Mouse (Mus musculus) kidney, embryonic 16.5 days (tissue): ENCODE data around the gene 1700001P01Rik. TPM values are rescaled to one million over a fixed set of nuclear protein-coding genes. Genes with fewer than 3 reads are reported as not detected.

Experiments used
- ATAC-seq: fragments of 200-750 bp; cut with Nextera tagmentation; 2 replicates; pipeline ENCODE4 v1.8.0; 2017; ENCODE audit warnings: moderate TSS enrichment; ENCODE audit not compliant: low FRiP score, low TSS enrichment
- H3K27ac ChIP-seq: fragments of 300-500 bp; sonication (generic); 2 replicates; pipeline ENCODE4 v1.5.1; 2014; ENCODE audit warnings: low read length
- H3K27me3 ChIP-seq: fragments of 300-500 bp; sonication (generic); 2 replicates; pipeline ENCODE4 v1.6.1; 2014; ENCODE audit warnings: low read length, control low read depth, mixed read lengths; ENCODE audit not compliant: insufficient read depth
- H3K36me3 ChIP-seq: fragments of 300-500 bp; sonication (generic); 2 replicates; pipeline ENCODE4 v1.6.1; 2014; ENCODE audit warnings: low read length, control low read depth, mixed read lengths; ENCODE audit not compliant: insufficient read depth
- H3K4me1 ChIP-seq: fragments of 300-500 bp; sonication (generic); 2 replicates; pipeline ENCODE4 v1.6.1; 2014; ENCODE audit warnings: low read length, control low read depth, mixed read lengths; ENCODE audit not compliant: insufficient read depth
- H3K4me2 ChIP-seq: fragments of 300-500 bp; sonication (generic); replicated peaks from 2 replicates; pipeline ENCODE4 v1.6.1; 2014; ENCODE audit warnings: low read depth, low read length
- H3K4me3 ChIP-seq: fragments of 300-500 bp; sonication (generic); 2 replicates; pipeline ENCODE4 v1.5.1; 2014; ENCODE audit warnings: mild to moderate bottlenecking, low read length
- H3K9ac ChIP-seq: fragments of 300-500 bp; sonication (generic); replicated peaks from 2 replicates; pipeline ENCODE4 v1.6.1; 2014; ENCODE audit warnings: low read length
- H3K9me3 ChIP-seq: fragments of 300-500 bp; sonication (generic); 2 replicates; pipeline ENCODE4 v1.6.1; 2016; ENCODE audit warnings: low read length, control low read depth
- WGBS: fragments of 180-500 bp; shearing (Covaris S2); extraction: QIAGEN DNeasy Blood & Tissue Kit; methylation state at CpG from one replicate; pipeline ENCODE4 v1.1.7; 2014; 5-methylcytosine and 5-hydroxymethylcytosine counted together
- microRNA-seq: library from miRNA; unstranded; fragments of <30 nt; microRNA quantifications from one replicate; pipeline ENCODE4, GENCODE M21; 2016
- polyA plus RNA-seq: library from polyadenylated mRNA; unstranded; fragments of >200 nt; fragmentation: Nextera tagmentation; extraction: Ambion mirVana; gene quantifications from 2 replicates; pipeline ENCODE4 v1.2.1, GENCODE M21; 2015

The 1700001P01Rik gene
- polyA plus RNA-seq, 1 experiment from 2014 or later: 0.27 TPM

- no peaks in the 10 kb centered on the region for H3K9me3 ChIP-seq
- no peak overlapping the region for H3K27ac ChIP-seq
- H3K9ac ChIP-seq: no peak overlapping the region
- peaks cover 4% of the 10 kb centered on the region for H3K4me1 ChIP-seq
- no peak overlapping the region for H3K4me3 ChIP-seq
- H3K27me3 ChIP-seq: no peaks in the 10 kb centered on the region
- peaks cover 18% of the 10 kb centered on the region for H3K36me3 ChIP-seq
- H3K4me2 ChIP-seq: no peak overlapping the region
- 12% methylated on average over 10 of the region's 10 CpGs for WGBS
- ATAC-seq: no peak
Observed at GRCm38 (mm10) chr11:97733689-97734088, 42.0 kb downstream of the 1700001P01Rik start.

DNA sequence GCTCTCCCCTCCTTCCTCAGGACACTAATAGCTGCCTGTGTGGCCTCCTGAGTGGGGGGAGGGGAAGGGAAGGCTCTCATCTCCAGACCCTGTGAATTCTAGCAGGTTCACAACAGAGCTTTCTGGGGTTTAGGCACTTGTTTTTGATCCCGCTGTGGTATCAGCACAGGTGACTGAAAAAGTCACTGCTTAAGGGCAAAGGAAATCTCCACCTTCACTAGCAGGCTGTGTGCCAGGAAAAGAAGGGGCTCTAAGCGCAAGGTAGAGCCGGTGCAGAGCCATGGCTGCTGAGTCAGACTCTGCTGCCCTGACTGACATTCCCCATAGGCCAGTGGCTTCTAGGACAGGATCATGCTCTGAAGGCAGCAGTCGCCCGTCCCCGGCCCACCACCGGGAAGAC is 47.0 kb downstream of the 1700001P01Rik start:
- 79% methylated on average over 7 of the region's 7 CpGs for WGBS
- ATAC-seq: no peak
- Histone ChIP-seq H3K36me3 (peaks cover 52% of the 10 kb centered on the region), H3K9me3 (no peaks in the 10 kb centered on the region), H3K4me2 (no peak overlapping the region), H3K4me1 (no peaks in the 10 kb centered on the region; the same call in none of the 2 replicates), H3K4me3 (no peak overlapping the region), H3K27me3 (no peaks in the 10 kb centered on the region), H3K9ac (no peak overlapping the region), H3K27ac (no peak overlapping the region)

DNA sequence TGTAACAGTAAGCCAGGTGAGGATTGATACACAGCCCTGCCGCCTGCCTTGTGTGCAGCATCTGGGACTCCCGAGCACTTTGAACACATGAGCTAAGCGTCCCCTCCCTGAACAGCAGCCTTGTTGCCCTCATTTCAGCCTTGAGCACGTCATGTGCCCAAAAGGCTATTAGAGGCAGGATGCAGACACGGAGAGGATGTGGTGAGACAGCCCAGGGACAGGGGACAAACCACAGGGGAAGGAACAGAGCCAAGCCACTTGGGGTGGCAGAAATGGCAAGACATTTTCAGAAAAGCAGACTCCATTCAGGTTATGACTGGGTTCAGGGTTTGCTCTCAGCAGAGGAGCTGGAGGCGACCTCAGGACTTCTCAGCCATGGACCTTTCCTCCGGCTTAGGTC is 47.4 kb downstream of the 1700001P01Rik start:
- H3K4me3 ChIP-seq: no peak overlapping the region
- H3K27ac ChIP-seq: no peak overlapping the region
- peaks cover 55% of the 10 kb centered on the region for H3K36me3 ChIP-seq
- ATAC-seq: no peak
- WGBS: 64% methylated on average over 7 of the region's 7 CpGs
- H3K4me1 ChIP-seq: no peaks in the 10 kb centered on the region
- H3K4me2 ChIP-seq: no peak overlapping the region
- H3K9me3 ChIP-seq: no peaks in the 10 kb centered on the region
- H3K9ac ChIP-seq: no peak overlapping the region
- no peaks in the 10 kb centered on the region for H3K27me3 ChIP-seq

- Histone ChIP-seq H3K27me3 (no peaks in the 10 kb centered on the region), H3K9me3 (no peaks in the 10 kb centered on the region; the same call in 1 of the 2 replicates), H3K4me2 (no peak overlapping the region), H3K4me3 (no peak overlapping the region), H3K9ac (no peak overlapping the region), H3K27ac (peak overlapping the region; percentile 5; the same call in 1 of the 2 replicates), H3K4me1 (no peaks in the 10 kb centered on the region), H3K36me3 (peaks cover 77% of the 10 kb centered on the region)
- 70% methylated on average over 7 of the region's 7 CpGs for WGBS
- peak; percentile 77 for ATAC-seq
Observed at GRCm38 (mm10) chr11:97723709-97724108, 52.0 kb downstream of the 1700001P01Rik start.

Small RNAs within 50 kb of the gene (microRNA-seq; reads per million reads assigned to microRNA genes)
- not detected for gene Mir8102

Other genes starting within 250 kb of the 1700001P01Rik start
- gene Srcin1, start 199.7 kb downstream of the 1700001P01Rik start, polyA plus RNA-seq: 1.0 and 1.1 TPM in 2 replicates
- 2.3 and 2.5 TPM in 2 replicates for gene Epop, start 146.2 kb downstream of the 1700001P01Rik start, polyA plus RNA-seq
- gene Mllt6, start 112.5 kb downstream of the 1700001P01Rik start, polyA plus RNA-seq: 4.1 and 5.5 TPM in 2 replicates
- gene Cisd3, start 90.1 kb downstream of the 1700001P01Rik start, polyA plus RNA-seq: 47.3 and 53.1 TPM in 2 replicates
- 12.3 and 16.3 TPM in 2 replicates for gene Pcgf2, start 75.4 kb downstream of the 1700001P01Rik start, polyA plus RNA-seq
- 478 and 503 TPM in 2 replicates for gene Psmb3, start 72.5 kb downstream of the 1700001P01Rik start, polyA plus RNA-seq
- 1.7 and 1.8 TPM in 2 replicates for gene Pip4k2b, start 31.2 kb downstream of the 1700001P01Rik start, polyA plus RNA-seq
- 15.1 and 18.4 TPM in 2 replicates for gene Cwc25, start 9.4 kb downstream of the 1700001P01Rik start, polyA plus RNA-seq
- 428 and 460 TPM in 2 replicates for gene Rpl23, start 6.5 kb upstream of the 1700001P01Rik start, polyA plus RNA-seq
- 133 TPM in 2 replicates for gene Lasp1, start 23.1 kb upstream of the 1700001P01Rik start, polyA plus RNA-seq
- 4.3 and 6.7 TPM in 2 replicates for gene B230217C12Rik, start 64.9 kb upstream of the 1700001P01Rik start, polyA plus RNA-seq
- 0.45 and 0.46 TPM in 2 replicates for gene Fbxo47, start 108.2 kb upstream of the 1700001P01Rik start, polyA plus RNA-seq
- gene Plxdc1, start 210.5 kb upstream of the 1700001P01Rik start, polyA plus RNA-seq: 1.8 and 2.3 TPM in 2 replicates
- gene Arl5c, start 220.3 kb upstream of the 1700001P01Rik start, polyA plus RNA-seq: 7.3 and 7.4 TPM in 2 replicates
- 12.8 TPM in 2 replicates for gene Cacnb1, start 247.1 kb upstream of the 1700001P01Rik start, polyA plus RNA-seq